Mouse (Mus musculus) R1 (cell line): Measurements from ENCODE around the gene Olfr1106.

ENCODE experiments used
- DNase-seq: peaks from one replicate; pipeline ENCODE4 v3.0.0-alpha.2; 2018; ENCODE audit warnings: low read depth, low spot score

Gene Olfr1106

DNA sequence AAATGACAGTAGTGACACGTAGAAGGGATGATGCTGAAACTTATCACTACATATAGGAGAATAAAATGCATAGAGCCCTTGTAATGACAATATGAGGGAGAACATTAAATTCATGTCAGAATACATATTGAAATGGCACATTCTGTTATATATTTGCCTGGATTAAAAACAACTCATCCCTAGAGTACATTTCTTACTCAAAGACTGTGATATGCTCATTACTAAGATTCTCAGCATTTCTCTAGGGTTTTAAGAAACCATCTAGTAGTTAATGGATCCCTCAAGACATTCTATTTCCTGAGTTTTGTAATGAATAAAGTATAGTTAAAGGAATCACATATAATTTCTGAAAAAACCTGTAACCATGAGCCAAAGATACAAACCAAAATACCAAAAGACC is at the start of gene Olfr1106:
Gene Olfr1106, minus strand, starts transcription at position 101 of the 400 bp plus-strand sequence.
- DNase-seq, result no peak

DNA sequence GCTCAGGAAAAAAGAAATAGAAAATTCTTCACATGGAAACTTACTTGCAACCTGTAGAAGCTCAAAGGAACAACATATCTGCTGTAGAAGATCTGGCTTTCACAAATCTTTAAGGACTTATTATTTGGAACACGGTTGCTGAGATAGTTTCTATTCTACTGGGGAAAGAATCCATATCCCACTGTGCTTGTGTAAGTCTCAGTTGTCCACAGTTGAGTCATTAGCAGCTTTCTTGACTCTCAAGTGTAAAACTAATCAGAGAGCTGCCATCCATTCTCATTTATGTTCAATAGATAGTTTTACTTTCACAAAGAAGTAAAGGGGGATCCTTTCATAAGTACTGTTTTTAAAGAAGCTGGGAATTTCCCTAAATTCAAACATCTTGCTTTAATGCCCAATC is 43.8 kb upstream of the Olfr1106 start, which contains the start of gene Olfr1109:
Gene Olfr1109, minus strand, starts transcription at position 101 of the 400 bp plus-strand sequence.
- DNase-seq, result no peak

DNA sequence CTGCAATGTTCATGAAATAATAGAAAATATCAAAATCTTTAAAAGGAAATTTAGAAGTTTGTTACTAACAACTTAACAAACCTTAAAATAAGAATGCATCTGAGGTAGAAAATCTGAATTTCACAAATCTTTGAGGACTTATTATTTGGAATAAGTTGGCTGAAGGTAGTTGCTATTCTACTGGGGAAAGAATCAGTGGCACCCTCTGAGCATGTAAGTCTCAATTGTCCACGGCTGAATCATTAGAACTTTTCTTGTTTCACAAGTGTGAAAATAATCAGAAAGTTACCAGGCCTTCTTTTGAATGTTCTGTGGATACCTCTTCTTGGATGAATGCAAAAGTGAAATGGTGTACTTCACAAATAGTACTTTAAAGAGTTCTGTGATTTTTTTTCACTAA is 23.6 kb upstream of the Olfr1106 start, which contains the start of gene Olfr1107:
Gene Olfr1107, minus strand, starts transcription at position 101 of the 400 bp plus-strand sequence.
- DNase-seq, result no peak

DNA sequence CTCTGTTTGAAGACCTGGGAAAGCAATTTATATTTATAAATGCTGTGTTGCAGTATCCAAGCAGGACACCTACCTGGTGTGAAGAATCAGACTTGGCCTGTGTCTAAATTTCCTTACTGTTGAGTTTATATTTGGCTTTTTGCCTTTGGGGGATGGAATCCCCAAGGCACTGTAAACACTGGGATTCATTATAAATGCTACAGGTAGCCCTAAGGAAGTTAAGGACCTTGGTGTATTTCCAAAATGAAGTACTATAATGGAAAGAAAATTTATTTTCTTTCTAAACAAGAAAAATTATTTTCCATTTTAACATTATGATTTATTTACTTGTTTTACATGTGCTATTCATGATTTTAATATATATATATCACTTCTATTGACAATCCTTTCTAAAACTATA is 15.6 kb downstream of the Olfr1106 start, which contains the start of gene Olfr1105:
Gene Olfr1105, minus strand, starts transcription at position 101 of the 400 bp plus-strand sequence.
- DNase-seq, result no peak

DNA sequence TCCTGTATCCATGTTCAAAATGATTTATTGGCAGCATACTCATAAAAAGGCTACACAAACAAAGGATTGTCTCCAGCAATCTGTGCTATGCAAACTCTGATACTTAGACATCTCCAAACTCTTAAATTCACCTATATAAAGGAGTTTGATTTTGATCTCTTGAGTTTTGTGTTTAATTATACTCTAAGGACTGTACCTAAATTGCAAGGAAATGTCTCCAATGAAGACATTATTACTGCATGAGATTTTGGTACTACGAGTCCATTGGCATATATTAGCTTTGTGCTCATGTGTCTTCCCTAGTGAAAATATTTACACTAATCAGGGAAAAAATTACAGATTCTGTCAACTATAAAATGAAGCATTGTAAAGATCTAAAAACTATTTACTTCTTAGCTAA is 25.1 kb downstream of the Olfr1106 start, which contains the start of gene Olfr1104:
Gene Olfr1104, minus strand, starts transcription at position 101 of the 400 bp plus-strand sequence.
- DNase-seq, result no peak

DNA sequence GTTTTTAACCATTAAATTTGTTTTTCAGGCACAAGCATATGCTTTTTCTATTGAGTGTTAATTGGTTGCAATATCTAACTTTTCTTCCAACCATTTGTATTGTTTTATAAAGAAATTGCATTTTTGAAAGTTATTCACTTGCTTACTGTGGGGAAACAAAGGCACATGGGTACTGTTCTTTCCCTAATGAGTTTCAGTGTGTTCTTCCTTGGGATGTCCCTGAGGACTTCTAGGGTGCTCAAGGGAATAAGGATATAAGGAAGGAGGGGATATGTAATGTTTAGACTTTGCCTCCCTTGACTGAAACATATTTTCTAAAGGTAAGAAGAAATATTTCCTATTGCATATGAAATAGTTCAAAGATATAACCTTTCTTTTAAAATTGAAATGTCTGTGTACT is 54.0 kb downstream of the Olfr1106 start, which contains the start of gene Olfr1102:
Gene Olfr1102, plus strand, starts transcription at position 301 of the 400 bp plus-strand sequence.
- no peak for DNase-seq
